Mouse (Mus musculus) bone marrow, adult 2 months (tissue): ENCODE measurements around the gene Kif22.
A peak's percentile ranks its signal among the peaks of the same experiment; 100 is the strongest.

Experiments used
- CTCF ChIP-seq: fragments of 200-500 bp; IDR thresholded peaks from 2 replicates; pipeline ENCODE4 v1.5.1; 2011; ENCODE audit warnings: low read length, control low read depth; ENCODE audit not compliant: control insufficient read depth, insufficient read depth
- POLR2A ChIP-seq: fragments of 200-500 bp; IDR thresholded peaks from 2 replicates; pipeline ENCODE4 v1.6.1; 2011; ENCODE audit warnings: low read depth, mild to moderate bottlenecking, control low read depth, low read length, borderline replicate concordance; ENCODE audit not compliant: control insufficient read depth

DNA sequence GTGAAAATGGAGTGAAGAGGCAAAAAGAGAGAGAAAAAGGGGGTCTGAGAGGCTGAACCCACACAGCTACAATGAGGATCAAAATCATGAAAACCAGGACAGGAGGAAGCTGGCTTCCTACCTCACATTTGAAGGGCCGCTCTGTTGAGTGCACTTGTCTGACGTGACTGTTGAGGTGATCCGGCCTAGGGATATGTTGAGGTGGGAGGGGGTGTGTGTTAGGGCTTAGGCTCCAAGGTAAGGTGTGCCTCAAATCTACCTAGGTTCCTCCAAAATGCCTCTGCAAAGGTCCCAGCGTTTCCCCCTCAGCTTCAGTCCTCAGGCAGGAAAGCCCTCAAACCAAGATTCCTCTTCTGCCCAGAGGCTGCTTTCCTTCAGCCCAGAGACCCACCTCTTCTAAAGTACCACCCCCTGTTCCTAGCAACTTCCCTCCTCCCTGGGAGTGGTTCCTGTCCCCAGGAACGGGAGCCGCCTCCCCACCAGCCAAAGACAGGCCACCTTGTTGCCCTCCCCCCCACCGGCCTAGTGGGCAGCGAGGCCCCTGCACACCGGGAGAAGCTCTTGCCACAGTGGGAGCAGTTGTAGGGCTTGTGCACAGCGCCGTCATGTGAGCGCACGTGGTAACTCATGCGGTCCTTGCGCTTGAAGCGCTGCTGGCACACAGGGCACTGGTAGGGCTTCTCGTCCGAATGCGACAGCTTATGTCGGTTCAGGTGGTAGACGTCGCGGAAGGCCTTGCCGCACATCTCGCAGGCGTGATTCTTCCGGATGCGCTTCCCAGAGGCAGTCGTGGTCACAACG lies 17.3 kb downstream of the Kif22 start:
- TF ChIP-seq CTCF (peak; percentile 87), POLR2A (peak; percentile 76)
